Mouse (Mus musculus) hindbrain, embryonic 12.5 days (tissue): ENCODE measurements around the gene Mllt10. TPM values are rescaled to one million over a fixed set of nuclear protein-coding genes. Genes with fewer than 3 reads are reported as not detected.
A peak's percentile ranks its signal among the peaks of the same experiment; 100 is the strongest.

Experiments
- ATAC-seq: fragments of 200-750 bp; cut with Nextera tagmentation; 2 replicates; pipeline ENCODE4 v1.8.0; 2017; ENCODE audit warnings: moderate TSS enrichment; ENCODE audit not compliant: low FRiP score
- H3K27ac ChIP-seq: fragments of 300-500 bp; sonication (generic); 2 replicates; pipeline ENCODE4 v1.5.1; 2016; ENCODE audit warnings: mild to moderate bottlenecking
- H3K27me3 ChIP-seq: fragments of 300-500 bp; sonication (generic); 2 replicates; pipeline ENCODE4 v1.6.1; 2016; ENCODE audit warnings: mild to moderate bottlenecking
- H3K36me3 ChIP-seq: fragments of 300-500 bp; sonication (generic); 2 replicates; pipeline ENCODE4 v1.6.1; 2016; ENCODE audit warnings: mild to moderate bottlenecking
- H3K4me1 ChIP-seq: fragments of 300-500 bp; sonication (generic); 2 replicates; pipeline ENCODE4 v1.6.1; 2016
- H3K4me2 ChIP-seq: fragments of 300-500 bp; sonication (generic); replicated peaks from 2 replicates; pipeline ENCODE4 v1.6.1; 2016; ENCODE audit warnings: mild to moderate bottlenecking
- H3K4me3 ChIP-seq: fragments of 300-500 bp; sonication (generic); 2 replicates; pipeline ENCODE4 v1.5.1; 2016; ENCODE audit warnings: mild to moderate bottlenecking
- H3K9ac ChIP-seq: fragments of 300-500 bp; sonication (generic); 2 replicates; pipeline ENCODE4 v1.6.1; 2016; ENCODE audit warnings: mild to moderate bottlenecking, moderate library complexity
- H3K9me3 ChIP-seq: fragments of 300-500 bp; sonication (generic); replicated peaks from 2 replicates; pipeline ENCODE4 v1.6.1; 2016; ENCODE audit warnings: mild to moderate bottlenecking
- WGBS: fragments of 180-500 bp; shearing (Covaris S2); methylation state at CpG from one replicate; pipeline ENCODE4 v1.1.7; 2016; 5-methylcytosine and 5-hydroxymethylcytosine counted together
- polyA plus RNA-seq: library from polyadenylated mRNA; unstranded; fragments of >200 nt; fragmentation: Nextera tagmentation; extraction: Ambion mirVana; gene quantifications from 2 replicates; pipeline ENCODE4 v1.2.1, GENCODE M21; 2016

Gene Mllt10
- polyA plus RNA-seq, 1 experiment from 2014 or later = 70.8 TPM

GRCm38 (mm10) chr2:18038895-18039371 lies 16.1 kb upstream of the Mllt10 start:
- Histone ChIP-seq H3K27ac (peak overlapping the region; percentile 96), H3K4me3 (peak overlapping the region; percentile 37), H3K9ac (peak overlapping the region; percentile 89), H3K4me2 (peak overlapping the region; percentile 82), H3K27me3 (no peaks in the 10 kb centered on the region), H3K4me1 (peaks cover 69% of the 10 kb centered on the region), H3K36me3 (no peaks in the 10 kb centered on the region), H3K9me3 (no peaks in the 10 kb centered on the region)
- ATAC-seq = no peak
- WGBS = 15% methylated on average over 10 of the region's 10 CpGs

DNA sequence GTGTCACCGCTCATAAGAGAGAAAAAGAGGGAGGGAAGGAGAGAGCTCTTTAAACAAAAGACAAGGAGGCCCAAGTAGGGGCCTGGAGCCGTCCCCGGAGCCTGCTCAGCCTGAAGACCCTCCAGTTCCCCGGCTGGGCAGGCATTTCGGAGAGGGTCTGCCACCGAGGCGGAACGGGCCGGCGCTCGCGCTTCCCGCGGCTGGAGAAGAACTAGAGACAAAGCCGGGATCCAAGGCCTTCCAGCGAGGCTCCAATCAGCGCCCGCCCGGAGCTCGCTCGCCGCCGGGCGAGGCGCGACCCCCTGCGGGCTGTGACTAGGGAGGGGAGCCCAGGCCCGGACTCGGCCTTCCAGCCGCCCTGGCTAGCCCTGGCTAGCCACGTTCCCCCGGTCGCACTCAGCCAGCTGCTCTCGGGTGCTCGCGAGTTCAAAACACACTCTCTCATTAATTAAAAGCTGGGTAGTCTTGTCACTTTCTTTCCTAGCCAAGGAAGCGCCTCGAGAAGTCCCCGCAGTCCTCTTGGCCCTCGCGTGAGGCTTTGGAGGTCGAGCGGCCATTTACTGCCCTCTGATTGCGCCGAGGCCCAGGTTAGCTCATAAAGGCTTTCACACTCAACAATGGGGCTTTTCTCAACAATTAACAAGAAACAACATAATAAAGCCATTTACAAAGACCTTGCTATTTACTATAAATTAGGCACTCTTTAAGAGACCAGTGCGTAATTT lies 15.3 kb upstream of the Mllt10 start:
- H3K4me1 ChIP-seq = peaks cover 61% of the 10 kb centered on the region

GRCm38 (mm10) chr2:18040347-18041160 lies 14.5 kb upstream of the Mllt10 start:
- no peaks in the 10 kb centered on the region for H3K36me3 ChIP-seq
- peak; percentile 55 for ATAC-seq
- no peaks in the 10 kb centered on the region for H3K9me3 ChIP-seq
- H3K4me3 ChIP-seq = peak overlapping the region; percentile 37
- WGBS = 6% methylated on average over 27 of the region's 27 CpGs
- peaks cover 55% of the 10 kb centered on the region for H3K4me1 ChIP-seq
- peak overlapping the region; percentile 96 for H3K27ac ChIP-seq
- peak overlapping the region; percentile 82 for H3K4me2 ChIP-seq
- H3K9ac ChIP-seq = peak overlapping the region; percentile 89
- no peaks in the 10 kb centered on the region for H3K27me3 ChIP-seq

More for the DNA sequence above, 15.3 kb upstream of the Mllt10 start:
- under 1% methylated on average over 46 of the region's 46 CpGs for WGBS
- H3K27ac ChIP-seq = peak overlapping the region; percentile 96
- peak; percentile 53 for ATAC-seq
- no peaks in the 10 kb centered on the region for H3K9me3 ChIP-seq
- no peaks in the 10 kb centered on the region for H3K36me3 ChIP-seq
- H3K4me2 ChIP-seq = peak overlapping the region; percentile 82
- no peaks in the 10 kb centered on the region for H3K27me3 ChIP-seq
- H3K4me3 ChIP-seq = peak overlapping the region; percentile 37
- H3K9ac ChIP-seq = peak overlapping the region; percentile 89

GRCm38 (mm10) chr2:18041199-18041885 lies 13.7 kb upstream of the Mllt10 start:
- Histone ChIP-seq H3K9me3 (no peaks in the 10 kb centered on the region), H3K27me3 (no peaks in the 10 kb centered on the region), H3K36me3 (no peaks in the 10 kb centered on the region), H3K4me2 (peak overlapping the region; percentile 82), H3K4me1 (peaks cover 54% of the 10 kb centered on the region), H3K4me3 (peak overlapping the region; percentile 37), H3K9ac (peak overlapping the region; percentile 89), H3K27ac (peak overlapping the region; percentile 96)
- WGBS = 1% methylated on average over 14 of the region's 14 CpGs
- ATAC-seq = peak; percentile 84

DNA sequence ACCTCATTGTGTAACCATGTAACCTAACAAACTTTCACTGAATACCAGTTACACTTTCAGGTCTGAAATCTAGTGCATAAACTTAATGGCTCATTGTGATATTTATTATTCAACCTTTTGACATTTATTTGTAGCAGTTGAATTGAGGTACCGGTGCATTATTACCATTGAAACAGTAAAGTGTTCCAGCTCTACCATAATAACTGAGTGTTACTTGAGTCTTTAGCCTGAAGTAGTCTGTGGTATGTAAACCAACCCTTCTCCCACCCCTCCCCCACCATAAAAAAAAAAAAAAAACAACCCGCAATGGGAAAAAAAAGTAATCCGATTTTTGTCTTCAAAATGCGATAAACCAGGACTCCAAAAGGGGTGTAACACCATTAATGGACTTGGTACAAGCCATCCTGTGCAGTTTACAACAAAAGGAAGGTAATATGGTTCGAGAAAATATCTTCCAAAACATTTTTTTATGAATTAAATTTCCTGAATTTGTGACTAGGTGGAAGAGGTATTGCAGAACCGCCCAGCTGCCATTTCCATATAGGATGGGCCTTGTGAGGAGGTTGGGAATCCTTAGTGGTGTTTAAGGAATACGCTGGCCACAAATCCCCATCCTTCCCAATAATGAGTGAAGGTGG lies 9.8 kb upstream of the Mllt10 start:
- ATAC-seq = no peak
- H3K4me2 ChIP-seq = peak overlapping the region; percentile 82
- H3K4me1 ChIP-seq = peaks cover 39% of the 10 kb centered on the region
- peak overlapping the region; percentile 100 for H3K27ac ChIP-seq
- peak overlapping the region; percentile 100 for H3K9ac ChIP-seq
- no peaks in the 10 kb centered on the region for H3K36me3 ChIP-seq
- 1% methylated on average over 7 of the region's 7 CpGs for WGBS
- no peaks in the 10 kb centered on the region for H3K27me3 ChIP-seq
- no peaks in the 10 kb centered on the region for H3K9me3 ChIP-seq
- H3K4me3 ChIP-seq = peak overlapping the region; percentile 100

DNA sequence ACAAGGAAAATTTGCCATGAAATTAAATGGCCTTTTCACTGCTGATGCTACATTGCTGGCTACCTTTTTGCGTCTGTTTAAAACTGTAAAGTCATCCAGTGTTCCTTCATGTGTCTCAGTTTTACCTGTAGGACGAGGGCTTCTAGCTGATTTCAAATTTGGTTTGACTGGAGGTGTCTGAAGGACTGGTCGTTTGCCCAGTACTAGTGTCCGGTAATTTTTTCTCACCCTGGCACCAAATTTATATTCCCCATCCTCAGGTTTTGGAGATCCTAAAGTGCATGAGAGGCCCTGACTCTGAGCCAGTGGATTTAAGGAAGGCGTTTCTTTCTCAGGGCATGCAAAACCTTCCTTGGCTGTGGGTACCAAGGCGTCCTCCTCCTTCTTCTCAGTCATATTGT lies 9.3 kb upstream of the Mllt10 start:
- peak overlapping the region; percentile 100 for H3K4me3 ChIP-seq
- peak overlapping the region; percentile 100 for H3K9ac ChIP-seq
- H3K4me2 ChIP-seq = peak overlapping the region; percentile 82
- WGBS = 2% methylated on average over 6 of the region's 6 CpGs
- H3K27me3 ChIP-seq = no peaks in the 10 kb centered on the region
- peak overlapping the region; percentile 100 for H3K27ac ChIP-seq
- peaks cover 35% of the 10 kb centered on the region for H3K4me1 ChIP-seq
- ATAC-seq = no peak
- H3K36me3 ChIP-seq = no peaks in the 10 kb centered on the region
- no peaks in the 10 kb centered on the region for H3K9me3 ChIP-seq

GRCm38 (mm10) chr2:18046186-18046585 lies 8.9 kb upstream of the Mllt10 start:
- H3K9me3 ChIP-seq = no peaks in the 10 kb centered on the region
- no peaks in the 10 kb centered on the region for H3K36me3 ChIP-seq
- H3K4me2 ChIP-seq = peak overlapping the region; percentile 82
- WGBS = under 1% methylated on average over 4 of the region's 4 CpGs
- peak overlapping the region; percentile 100 for H3K27ac ChIP-seq
- H3K4me3 ChIP-seq = peak overlapping the region; percentile 100
- peaks cover 34% of the 10 kb centered on the region for H3K4me1 ChIP-seq
- no peak for ATAC-seq
- peak overlapping the region; percentile 100 for H3K9ac ChIP-seq
- no peaks in the 10 kb centered on the region for H3K27me3 ChIP-seq

GRCm38 (mm10) chr2:18046758-18047645 lies 8.0 kb upstream of the Mllt10 start:
- 0 out of 2 replicates have a peak, but pooled peaks have one; percentile 16 for ATAC-seq
- Histone ChIP-seq H3K9me3 (no peaks in the 10 kb centered on the region), H3K4me1 (peaks cover 32% of the 10 kb centered on the region), H3K9ac (peak overlapping the region; percentile 100), H3K27ac (peak overlapping the region; percentile 100), H3K27me3 (no peaks in the 10 kb centered on the region), H3K4me2 (peak overlapping the region; percentile 82), H3K4me3 (peak overlapping the region; percentile 100), H3K36me3 (no peaks in the 10 kb centered on the region)
- WGBS = under 1% methylated on average over 54 of the region's 64 CpGs

GRCm38 (mm10) chr2:18047646-18048452 lies 7.2 kb upstream of the Mllt10 start:
- Histone ChIP-seq H3K4me3 (peak overlapping the region; percentile 100), H3K27me3 (no peaks in the 10 kb centered on the region), H3K9me3 (no peaks in the 10 kb centered on the region), H3K9ac (peak overlapping the region; percentile 100), H3K4me1 (peaks cover 24% of the 10 kb centered on the region), H3K36me3 (no peaks in the 10 kb centered on the region), H3K4me2 (peak overlapping the region; percentile 82), H3K27ac (peak overlapping the region; percentile 100)
- under 1% methylated on average over 70 of the region's 70 CpGs for WGBS
- ATAC-seq = peak; percentile 62

DNA sequence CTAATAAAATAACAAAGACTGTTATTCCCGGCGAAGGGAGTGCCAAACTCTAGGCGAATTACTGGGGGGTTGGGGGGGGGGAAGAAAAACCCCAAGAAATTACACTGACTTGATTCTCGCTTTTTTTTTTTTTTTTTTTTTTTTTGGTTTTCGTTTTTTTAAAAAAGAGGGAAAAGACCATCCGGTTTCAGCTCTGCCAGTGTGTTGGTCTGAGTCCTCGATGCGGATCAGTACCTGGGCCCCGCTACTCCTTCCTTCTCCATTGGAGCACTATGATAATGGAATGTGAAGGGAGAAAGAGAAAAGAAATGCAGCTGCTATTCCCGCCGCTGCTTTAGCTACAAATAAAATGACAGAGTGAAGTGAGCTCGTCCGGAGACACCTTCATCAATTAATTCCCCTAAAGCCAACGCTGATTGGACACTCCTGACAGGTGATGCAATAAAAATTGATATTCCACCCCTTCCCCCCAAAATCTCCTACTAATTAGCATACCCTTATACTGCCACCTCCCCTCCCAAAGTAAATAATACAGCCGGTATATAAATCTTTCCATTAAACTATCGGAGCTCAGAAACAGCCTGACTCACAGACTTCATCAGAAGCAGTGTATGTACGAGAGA lies 6.5 kb upstream of the Mllt10 start, which contains the start of gene Skida1:
Gene Skida1 (minus strand): TSS at position 599 of the 623 bp plus-strand sequence.
- Histone ChIP-seq H3K27ac (peak within 1 kb of the TSS; percentile 100), H3K9ac (peak within 1 kb of the TSS; percentile 100), H3K9me3 (no peaks in the 10 kb centered on the region), H3K4me2 (peak within 1 kb of the TSS; percentile 82), H3K4me1 (peaks cover 24% of the 10 kb centered on the region), H3K27me3 (no peaks in the 10 kb centered on the region), H3K36me3 (no peaks in the 10 kb centered on the region), H3K4me3 (peak within 1 kb of the TSS; percentile 100)
- peak; percentile 82 for ATAC-seq
- WGBS = 0% methylated on average over 17 of the region's 17 CpGs
